Mouse (Mus musculus): ENCODE measurements around the gene Aldh1l1. TPM values are rescaled to one million over a fixed set of nuclear protein-coding genes. Genes with fewer than 3 reads are reported as not detected.

Gene Aldh1l1
- total RNA-seq, 2 experiments from 2014 or later, result 62.6 to 66.0 TPM

GRCm38 (mm10) chr6:90462841-90463227 lies 23.4 kb upstream of the Aldh1l1 start:
- peak overlapping the region; percentile 75 for H3K4me3 ChIP-seq
- no peak; the same call in none of the 2 replicates for TF ChIP-seq CTCF (IDR thresholded peaks at IDR 0.05)
- peak overlapping the region; percentile 96 for H3K27ac ChIP-seq
- DNase-seq (ENCODE audit: extremely low spot score in 1 of 2, low spot score in 2 of 2), result peak; percentile 50 to 62
- intact Hi-C loops (cut with DNase I), result loop anchor here (1.0 to 2.0 kb wide), 3 partner anchors 8 to 72 kb away; no protein-coding TSS in a partner anchor

GRCm38 (mm10) chr6:90463228-90463862 lies 22.9 kb upstream of the Aldh1l1 start:
- no peak for TF ChIP-seq CTCF (IDR thresholded peaks at IDR 0.05)
- peak overlapping the region; percentile 75 for H3K4me3 ChIP-seq
- peak overlapping the region; percentile 96 for H3K27ac ChIP-seq
- DNase-seq (ENCODE audit: extremely low spot score in 1 of 2, low spot score in 2 of 2), result peak; percentile 78 to 85
- intact Hi-C loops (cut with DNase I), result loop anchor here (1.0 to 2.0 kb wide), 3 partner anchors 8 to 72 kb away; no protein-coding TSS in a partner anchor

- DNase-seq (ENCODE audit: extremely low spot score in 1 of 2, low spot score in 2 of 2), result no peak
- TF ChIP-seq CTCF (IDR thresholded peaks at IDR 0.05), result no peak
- peak overlapping the region; percentile 75 for H3K4me3 ChIP-seq
- peak overlapping the region; percentile 96 for H3K27ac ChIP-seq
- intact Hi-C loops (cut with DNase I), result loop anchor here (1.0 to 2.0 kb wide), 3 partner anchors 7 to 71 kb away; no protein-coding TSS in a partner anchor
These were observed 22.3 kb upstream of the Aldh1l1 start for GRCm38 (mm10) chr6:90463890-90464421.

GRCm38 (mm10) chr6:90465028-90465640 lies 21.1 kb upstream of the Aldh1l1 start:
- intact Hi-C loops (cut with DNase I), result no loop called here
- TF ChIP-seq CTCF (IDR thresholded peaks at IDR 0.05), result no peak
- H3K27ac ChIP-seq, result peak overlapping the region; percentile 96

GRCm38 (mm10) chr6:90466079-90466478 lies 20.1 kb upstream of the Aldh1l1 start:
- intact Hi-C loops (cut with DNase I), result no loop called here
- no peak for TF ChIP-seq CTCF (IDR thresholded peaks at IDR 0.05)
- DNase-seq (ENCODE audit: extremely low spot score in 1 of 2, low spot score in 2 of 2), result no peak
- Histone ChIP-seq H3K4me3 (no peak overlapping the region), H3K27ac (peak overlapping the region; percentile 47)

More at GRCm38 (mm10) chr6:90465028-90465640, 21.1 kb upstream of the Aldh1l1 start:
- no peak overlapping the region for H3K4me3 ChIP-seq
- no peak for DNase-seq (ENCODE audit: extremely low spot score in 1 of 2, low spot score in 2 of 2)

GRCm38 (mm10) chr6:90466847-90467410 lies 19.3 kb upstream of the Aldh1l1 start:
- Histone ChIP-seq H3K27ac (no peak overlapping the region), H3K4me3 (no peak overlapping the region)
- TF ChIP-seq CTCF (IDR thresholded peaks at IDR 0.05), result no peak
- intact Hi-C loops (cut with DNase I), result no loop called here
- DNase-seq (ENCODE audit: extremely low spot score in 1 of 2, low spot score in 2 of 2), result no peak

- intact Hi-C loops (cut with DNase I), result no loop called here
- H3K27ac ChIP-seq, result no peak overlapping the region
- no peak for DNase-seq (ENCODE audit: extremely low spot score in 1 of 2, low spot score in 2 of 2)
- H3K4me3 ChIP-seq, result no peak overlapping the region
- no peak for TF ChIP-seq CTCF (IDR thresholded peaks at IDR 0.05)
These were observed 18.0 kb upstream of the Aldh1l1 start for GRCm38 (mm10) chr6:90468216-90468615.

GRCm38 (mm10) chr6:90469041-90469440 lies 17.2 kb upstream of the Aldh1l1 start:
- intact Hi-C loops (cut with DNase I), result no loop called here
- H3K27ac ChIP-seq, result no peak overlapping the region
- no peak overlapping the region for H3K4me3 ChIP-seq
- DNase-seq (ENCODE audit: extremely low spot score in 1 of 2, low spot score in 2 of 2), result no peak
- TF ChIP-seq CTCF (IDR thresholded peaks at IDR 0.05), result no peak

GRCm38 (mm10) chr6:90470255-90470654 lies 16.0 kb upstream of the Aldh1l1 start:
- H3K27ac ChIP-seq, result peak overlapping the region; percentile 73; the same call in 1 of the 2 replicates
- H3K4me3 ChIP-seq, result no peak overlapping the region
- DNase-seq (ENCODE audit: extremely low spot score in 1 of 2, low spot score in 2 of 2), result no peak
- intact Hi-C loops (cut with DNase I), result no loop called here
- no peak for TF ChIP-seq CTCF (IDR thresholded peaks at IDR 0.05)

- no peak for TF ChIP-seq CTCF (IDR thresholded peaks at IDR 0.05)
- Histone ChIP-seq H3K4me3 (no peak overlapping the region), H3K27ac (peak overlapping the region; percentile 73)
- peak; percentile 46 to 47 for DNase-seq (ENCODE audit: extremely low spot score in 1 of 2, low spot score in 2 of 2)
- intact Hi-C loops (cut with DNase I), result loop anchor here (1.0 kb wide), 1 partner anchor 8 kb away; no protein-coding TSS in a partner anchor
These were observed 15.2 kb upstream of the Aldh1l1 start for GRCm38 (mm10) chr6:90470947-90471541.

GRCm38 (mm10) chr6:90472079-90472478 lies 14.1 kb upstream of the Aldh1l1 start:
- H3K27ac ChIP-seq, result peak overlapping the region; percentile 73
- TF ChIP-seq CTCF (IDR thresholded peaks at IDR 0.05), result no peak
- DNase-seq (ENCODE audit: extremely low spot score in 1 of 2, low spot score in 2 of 2), result no peak
- no peak overlapping the region for H3K4me3 ChIP-seq
- intact Hi-C loops (cut with DNase I), result no loop called here

Measured in left cerebral cortex, adult 2 months (tissue).